Mouse (Mus musculus) olfactory bulb, adult 2 months (tissue): Measurements from ENCODE around the gene H2-M10.6.

ENCODE experiments used
- CTCF ChIP-seq: fragments of 200-500 bp; IDR thresholded peaks from 2 replicates; pipeline ENCODE4 v1.5.1; 2012; ENCODE audit warnings: low read depth, mild to moderate bottlenecking, low read length, moderate library complexity; ENCODE audit not compliant: insufficient read depth
- POLR2A ChIP-seq: fragments of 200-500 bp; IDR thresholded peaks from 2 replicates; pipeline ENCODE4 v1.6.1; 2012; ENCODE audit warnings: mild to moderate bottlenecking, low read depth, low read length, moderate library complexity; ENCODE audit not compliant: insufficient read depth

GRCm38 (mm10) chr17:36843696-36844095 is 31.7 kb downstream of the H2-M10.6 start:
- TF ChIP-seq POLR2A (no peak), CTCF (no peak)
